Mouse (Mus musculus) cerebellum, postnatal 4 days (tissue): Measurements from ENCODE around the gene Khdc3.
"Not testable (repeated sequence)": the region's sequence is repeated elsewhere in the genome, so short reads cannot be mapped to it uniquely, and the experiment has no call there.

ENCODE experiments used
- DNase-seq, 2 experiments: peaks; one replicate each; pipeline ENCODE4 v3.0.0; 2022; ENCODE audit warnings: low spot score in 2 of 2, mixed read lengths in 1 of 2

The Khdc3 gene

GRCm38 (mm10) chr9:73102181-73102580, 545 bp downstream of the Khdc3 start, which contains the start of gene Gm20509:
TSS of gene Gm20509 (plus strand) at chr9:73102470.
- no peak for DNase-seq

DNA sequence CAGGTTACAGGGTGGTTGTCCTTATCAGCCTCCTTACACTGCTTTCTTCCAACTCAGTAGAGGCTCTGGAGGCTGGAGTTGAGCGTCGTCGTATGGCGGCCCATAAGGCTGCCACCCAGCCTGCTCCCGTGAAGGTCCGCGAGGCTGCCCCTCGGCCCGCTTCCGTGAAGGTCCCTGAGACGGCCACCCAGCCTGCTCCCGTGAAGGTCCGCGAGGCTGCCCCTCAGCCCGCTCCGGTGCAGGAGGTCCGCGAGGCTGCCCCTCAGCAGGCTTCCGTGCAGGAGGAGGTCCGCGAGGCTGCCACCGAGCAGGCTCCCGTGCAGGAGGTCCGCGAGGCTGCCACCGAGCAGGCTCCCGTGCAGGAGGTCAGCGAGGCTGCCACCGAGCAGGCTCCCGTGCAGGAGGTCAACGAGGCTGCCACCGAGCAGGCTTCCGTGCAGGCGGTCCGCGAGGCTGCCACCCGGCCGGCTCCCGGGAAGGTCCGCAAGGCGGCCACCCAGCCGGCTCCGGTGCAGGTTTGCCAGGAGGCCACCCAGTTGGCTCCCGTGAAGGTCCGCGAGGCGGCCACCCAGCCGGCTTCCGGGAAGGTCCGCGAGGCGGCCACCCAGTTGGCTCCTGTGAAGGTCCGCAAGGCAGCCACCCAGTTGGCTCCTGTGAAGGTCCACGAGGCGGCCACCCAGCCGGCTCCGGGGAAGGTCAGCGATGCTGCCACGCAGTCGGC, 1.7 kb downstream of the Khdc3 start:
- DNase-seq = peak in 1 of 2 experiments; percentile 29

DNA sequence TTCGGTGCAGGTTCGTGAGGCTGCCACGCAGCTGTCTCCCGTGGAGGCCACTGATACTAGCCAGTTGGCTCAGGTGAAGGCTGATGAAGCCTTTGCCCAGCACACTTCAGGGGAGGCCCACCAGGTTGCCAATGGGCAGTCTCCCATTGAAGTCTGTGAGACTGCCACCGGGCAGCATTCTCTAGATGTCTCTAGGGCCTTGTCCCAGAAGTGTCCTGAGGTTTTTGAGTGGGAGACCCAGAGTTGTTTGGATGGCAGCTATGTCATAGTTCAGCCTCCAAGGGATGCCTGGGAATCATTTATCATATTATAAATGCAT, 2.2 kb downstream of the Khdc3 start:
- no peak for DNase-seq

DNA sequence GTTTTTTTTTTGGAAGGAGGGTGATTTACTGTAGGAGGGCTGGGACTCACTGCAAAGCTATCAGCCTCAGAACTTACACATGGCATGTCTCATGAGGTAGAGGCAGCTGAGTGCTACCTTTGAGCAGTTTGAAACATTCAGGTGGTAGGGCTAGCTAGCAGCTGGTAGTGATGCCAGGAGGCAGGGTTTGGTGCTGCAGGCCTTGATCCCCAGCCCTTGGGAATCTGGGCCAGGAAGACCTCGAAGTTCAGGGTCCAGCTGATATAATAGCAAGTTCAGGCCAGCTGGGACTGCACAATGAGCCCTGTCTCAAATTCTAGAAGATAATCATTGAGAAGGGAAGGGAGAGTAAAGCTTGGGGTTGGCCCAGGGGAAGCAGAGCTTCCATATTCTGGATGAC, 3.5 kb downstream of the Khdc3 start:
- no peak for DNase-seq

GRCm38 (mm10) chr9:73105771-73106170, 4.1 kb downstream of the Khdc3 start:
- no peak for DNase-seq

DNA sequence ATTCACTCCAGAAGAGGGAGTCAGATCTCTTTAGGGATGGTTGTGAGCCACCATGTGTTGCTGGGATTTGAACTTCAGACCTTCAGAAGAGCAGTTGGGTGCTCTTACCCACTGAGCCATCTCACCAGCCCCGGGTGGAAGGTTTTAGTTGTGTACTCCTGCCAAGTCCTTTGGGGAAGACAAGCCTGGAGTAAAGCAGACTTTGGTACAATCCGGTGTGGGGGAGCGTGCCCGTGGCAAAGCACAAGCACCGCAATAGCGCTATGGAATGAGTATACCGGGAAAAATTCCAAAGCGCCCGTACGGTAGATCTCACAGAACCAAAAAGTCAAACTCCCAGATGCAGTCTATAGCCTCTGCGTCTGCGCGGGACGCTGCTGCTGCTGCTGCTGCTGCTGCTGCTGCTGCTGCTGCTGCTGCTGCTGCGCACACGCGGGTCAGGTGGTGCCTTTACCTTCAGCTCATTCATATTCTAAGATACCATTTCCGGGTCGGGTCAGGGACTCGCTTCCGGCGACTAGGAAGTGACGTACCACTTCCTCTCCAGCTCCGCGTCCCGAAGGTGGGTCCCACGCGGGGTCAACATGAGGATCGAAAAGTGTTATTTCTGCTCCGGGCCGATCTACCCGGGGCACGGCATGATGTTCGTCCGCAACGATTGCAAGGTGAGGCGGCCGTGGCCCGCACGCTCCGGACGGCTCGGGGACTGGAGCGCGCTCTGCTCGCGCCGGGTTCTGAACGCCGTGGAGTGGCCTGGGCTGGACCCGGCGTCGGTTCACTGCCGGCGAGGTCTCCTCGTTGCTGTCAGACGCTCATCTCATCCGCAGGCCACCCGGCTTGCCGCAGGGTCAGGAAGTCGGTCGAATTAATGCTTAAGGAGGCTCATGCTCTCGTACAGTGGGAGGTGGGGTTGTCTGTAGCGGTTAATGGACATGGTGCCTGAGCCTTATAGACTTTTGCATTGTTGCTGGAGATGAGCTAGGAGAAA, 11.6 kb downstream of the Khdc3 start, which contains the start of gene Rsl24d1:
Gene Rsl24d1 (plus strand): TSS at position 508 of the 988 bp plus-strand sequence.
- DNase-seq = peak; percentile 50 to 73

- DNase-seq = not testable (repeated sequence)
These were observed 15.1 kb downstream of the Khdc3 start for GRCm38 (mm10) chr9:73116704-73117103.

DNA sequence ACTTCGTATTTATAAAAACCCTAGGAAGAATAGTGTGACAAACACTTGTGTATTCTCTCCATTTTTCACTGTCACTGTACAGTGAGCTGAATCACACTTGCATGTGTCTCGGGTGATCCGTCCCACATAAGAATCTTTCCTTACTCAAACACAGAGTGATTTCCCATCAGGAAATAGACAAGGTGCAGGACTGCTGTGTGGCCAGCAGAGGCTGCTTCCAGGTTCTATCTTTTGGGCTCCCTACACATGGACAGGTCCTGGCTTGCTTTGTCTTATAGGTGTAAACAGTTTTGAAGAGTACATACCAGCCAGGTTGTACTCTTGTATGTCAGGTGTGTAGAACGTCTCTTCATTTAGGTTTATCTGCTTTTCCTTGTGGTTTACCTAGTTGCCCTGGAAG, 16.4 kb downstream of the Khdc3 start:
- DNase-seq = no peak

GRCm38 (mm10) chr9:73121735-73122134, 20.1 kb downstream of the Khdc3 start:
- DNase-seq = peak in 1 of 2 experiments; percentile 20

GRCm38 (mm10) chr9:73125043-73125570, 23.5 kb downstream of the Khdc3 start:
- DNase-seq = no peak

GRCm38 (mm10) chr9:73127457-73127856, 25.8 kb downstream of the Khdc3 start:
- DNase-seq = no peak

DNA sequence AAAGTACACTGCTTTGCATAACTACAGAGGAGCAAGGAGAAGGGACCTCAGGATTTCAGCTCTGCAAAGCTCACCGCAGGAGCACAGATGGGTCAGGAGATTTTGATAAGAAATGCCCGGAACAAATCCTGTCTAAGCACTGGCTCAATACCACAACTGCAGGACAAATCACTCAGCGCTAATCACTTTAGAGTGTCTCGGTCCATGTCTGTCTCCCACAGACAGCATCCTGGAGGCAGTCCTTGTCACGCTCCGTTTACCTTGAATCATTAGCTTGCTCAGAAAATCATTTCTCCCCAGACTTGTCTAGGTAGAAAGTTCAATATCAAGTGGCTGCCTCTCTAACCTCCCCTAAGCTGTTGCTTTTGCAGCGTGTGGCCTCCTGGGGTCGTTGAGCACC, 28.2 kb downstream of the Khdc3 start:
- no peak for DNase-seq

DNA sequence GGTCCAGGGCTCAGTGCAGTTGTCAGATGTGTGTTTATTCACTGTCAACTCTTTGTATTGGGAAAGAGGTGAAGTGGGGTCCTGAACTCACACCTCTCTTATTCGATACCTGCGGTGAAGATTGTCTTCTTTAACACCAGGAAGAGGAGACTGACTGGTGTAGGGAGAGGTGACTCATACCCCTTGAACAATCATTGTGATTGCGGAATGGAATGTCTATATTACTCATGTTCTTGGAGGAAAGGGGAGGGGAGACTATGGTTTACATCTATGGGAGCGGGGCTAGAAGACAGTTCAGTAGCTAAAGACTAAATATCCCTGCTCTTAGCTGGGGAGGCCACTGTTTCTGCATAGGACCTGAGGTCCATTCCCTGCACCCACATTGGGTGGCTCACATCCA, 28.9 kb downstream of the Khdc3 start:
- DNase-seq = no peak

GRCm38 (mm10) chr9:73137341-73137886, 35.8 kb downstream of the Khdc3 start:
- no peak for DNase-seq
